ENCODE assay signal across 10 mouse cellular contexts in the genomic region with DNA sequence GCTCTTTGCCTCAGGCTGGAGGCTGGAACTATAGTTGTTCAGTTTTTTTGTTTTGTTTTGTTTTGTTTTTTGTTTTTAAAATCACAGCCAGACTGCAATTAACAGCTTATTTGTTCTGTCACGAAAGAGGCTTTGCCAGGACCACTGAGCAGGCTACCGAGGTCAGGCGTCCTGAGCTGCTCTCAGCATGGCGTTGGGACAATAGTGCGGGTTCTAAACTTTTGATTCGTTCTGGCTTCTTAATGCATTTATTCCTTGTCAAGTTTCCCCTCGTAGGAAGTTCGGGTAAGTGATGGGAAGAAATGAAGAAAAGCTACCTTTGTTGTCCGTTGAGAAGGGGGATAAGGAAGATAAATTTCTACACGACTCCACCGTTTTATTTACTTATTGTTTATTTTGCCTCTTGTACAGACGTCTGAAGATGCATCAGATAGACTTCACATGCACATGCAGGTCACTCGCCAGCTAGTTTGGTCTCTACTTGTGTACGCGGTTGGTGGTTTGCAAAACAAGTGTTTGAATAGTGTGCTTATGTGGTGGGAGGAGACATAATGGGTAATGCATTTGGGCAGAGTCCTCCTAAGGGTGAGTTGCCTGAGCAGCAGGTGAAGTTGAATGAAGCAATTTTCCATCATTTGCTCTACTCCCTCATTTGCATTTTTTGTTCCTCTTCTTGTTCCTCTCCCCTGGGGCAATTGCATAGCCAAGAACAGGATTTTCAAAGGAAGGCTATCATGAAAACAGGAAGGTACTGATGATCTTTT. TPM values are rescaled to one million over a fixed set of nuclear protein-coding genes. Genes with fewer than 3 reads are reported as not detected.
DNase-seq lines count a peak whose midpoint lies in the region; ATAC-seq and TF ChIP-seq lines count a peak whose summit lies in the region.
"Had no signal": no experiment of that assay in that cellular context is flagged by ENCODE, and none has a peak within 500 bp of the region (broad histone marks: within the 10 kb centered on the region; RNA-seq: fewer than 3 reads in every experiment).

No protein-coding gene starts in this region.

- DNase-seq in kidney, adult 2 months = peak; percentile 11
- no peak for DNase-seq in kidney, postnatal 10 days
- peak; percentile 55 for DNase-seq in cerebellum, adult 9-10 months
- peak; percentile 39 for DNase-seq in forebrain, postnatal 0 days
- peak; percentile 71 for DNase-seq in midbrain, embryonic 14.5 days
- DNase-seq in ovary, postnatal 10 days (ENCODE audit: low spot score) = no peak
- no peak for DNase-seq in lung, postnatal 4 days
- DNase-seq in adrenal gland, adult 2 months = no peak

- no peaks in the 10 kb centered on the region for H3K9me3 ChIP-seq in forebrain, postnatal 0 days (ENCODE audit: low read length)
- no peaks in the 10 kb centered on the region for H3K9me3 ChIP-seq in midbrain, embryonic 14.5 days (ENCODE audit: control insufficient read depth, low read length)

- no peak for TF ChIP-seq POLR2A in kidney, adult 2 months (IDR thresholded peaks at IDR 0.05; ENCODE audit: low read depth, low read length)

- H3K9ac ChIP-seq in forebrain, postnatal 0 days = peak overlapping the region; percentile 77
- H3K9ac ChIP-seq in midbrain, embryonic 14.5 days (replicated peaks; ENCODE audit: low read length) = peak overlapping the region; percentile 74

- 4% methylated on average over 15 of the region's 15 CpGs for WGBS in kidney, adult 2 months
- 2% methylated on average over 15 of the region's 15 CpGs for WGBS in forebrain, postnatal 0 days
- WGBS in midbrain, embryonic 14.5 days = under 1% methylated on average over 15 of the region's 15 CpGs

- H3K4me1 ChIP-seq in kidney, adult 2 months (ENCODE audit: control insufficient read depth, insufficient read depth, low read length) = no peaks in the 10 kb centered on the region
- H3K4me1 ChIP-seq in forebrain, postnatal 0 days (ENCODE audit: insufficient read depth) = peaks cover 9% of the 10 kb centered on the region; the same call in 1 of the 2 replicates
- H3K4me1 ChIP-seq in midbrain, embryonic 14.5 days (ENCODE audit: control insufficient read depth, insufficient read depth, low read length) = peaks cover 18% of the 10 kb centered on the region

- H3K36me3 ChIP-seq in kidney, adult 2 months (ENCODE audit: control insufficient read depth, insufficient read depth, low read length) = no peaks in the 10 kb centered on the region
- H3K36me3 ChIP-seq in forebrain, postnatal 0 days (ENCODE audit: insufficient read depth) = no peaks in the 10 kb centered on the region
- no peaks in the 10 kb centered on the region for H3K36me3 ChIP-seq in midbrain, embryonic 14.5 days (ENCODE audit: control insufficient read depth, insufficient read depth, low read length)

- H3K4me2 ChIP-seq in forebrain, postnatal 0 days (ENCODE audit: low read depth) = peak overlapping the region; percentile 63
- peak overlapping the region; percentile 68 for H3K4me2 ChIP-seq in midbrain, embryonic 14.5 days (ENCODE audit: low read length)

- no peak for TF ChIP-seq CTCF in kidney, adult 2 months (conservative IDR thresholded peaks at IDR 0.05; ENCODE audit: insufficient read depth, insufficient read length, low read depth, low read length)
- TF ChIP-seq CTCF in forebrain, postnatal 0 days (IDR thresholded peaks at IDR 0.05; ENCODE audit: low read depth) = no peak

- no peak overlapping the region for H3K27ac ChIP-seq in kidney, adult 2 months (ENCODE audit: insufficient read depth, low read depth, low read length)
- peak overlapping the region; percentile 90 for H3K27ac ChIP-seq in forebrain, postnatal 0 days (ENCODE audit: low read depth, low read length)
- H3K27ac ChIP-seq in midbrain, embryonic 14.5 days (replicated peaks; ENCODE audit: low read depth, low read length) = peak overlapping the region; percentile 96

- H3K27me3 ChIP-seq in kidney, adult 2 months (replicated peaks; ENCODE audit: control insufficient read depth, insufficient read depth, low read length) = no peaks in the 10 kb centered on the region; the same call in 1 of the 2 replicates
- H3K27me3 ChIP-seq in forebrain, postnatal 0 days (ENCODE audit: insufficient read depth, low read length) = no peaks in the 10 kb centered on the region
- no peaks in the 10 kb centered on the region for H3K27me3 ChIP-seq in midbrain, embryonic 14.5 days (ENCODE audit: control insufficient read depth, insufficient read depth, low read length)

- ATAC-seq in forebrain, postnatal 0 days = no peak
- ATAC-seq in midbrain, embryonic 14.5 days (ENCODE audit: low FRiP score, low TSS enrichment) = peak; percentile 9; the same call in 1 of the 2 replicates
- ATAC-seq: Patski had no signal

- H3K4me3 ChIP-seq in kidney, adult 2 months (ENCODE audit: insufficient read depth, low read depth, low read length) = no peak overlapping the region
- peak overlapping the region; percentile 74 for H3K4me3 ChIP-seq in forebrain, postnatal 0 days (ENCODE audit: low read depth, low read length)
- H3K4me3 ChIP-seq in midbrain, embryonic 14.5 days (replicated peaks; ENCODE audit: low read depth, low read length) = peak overlapping the region; percentile 59

RNA-seq across cellular contexts. Expression of a gene that starts 1.4 kb away (rescaled TPM):
- polyA plus RNA-seq in kidney, adult 2 months (2012; rRNA removed) = 0.03 and 0.14 TPM in 2 replicates
- 99.3 and 106 TPM in 2 replicates for total RNA-seq in forebrain, postnatal 0 days (2014; rRNA removed)
- 52.2 and 59.3 TPM in 2 replicates for polyA plus RNA-seq in forebrain, postnatal 0 days (2015; fragmentation: Nextera tagmentation; extraction: Ambion mirVana)
- 55.0 and 67.6 TPM in 2 replicates for polyA plus RNA-seq in midbrain, embryonic 14.5 days (2014; fragmentation: Nextera tagmentation; extraction: Ambion mirVana)
- 1 to 10 TPM; 1.0 to 1.2 TPM for total RNA-seq in adrenal gland, adult 2 months (2021)
- polyA plus RNA-seq in adrenal gland, adult 2 months (2012; rRNA removed) = 0.11 and 0.24 TPM in 2 replicates
- total RNA-seq: heart, adult 8-10 months had no signal
- polyA plus RNA-seq: Patski had no signal

Comparison
In these comparisons a context has a peak if more than half of its experiments do, and no peak if none do; other contexts are left out.
1. DNase-seq: peak in kidney, adult 2 months (single experiment), cerebellum, adult 9-10 months (single experiment), forebrain, postnatal 0 days (single experiment) and midbrain, embryonic 14.5 days (single experiment); none in kidney, postnatal 10 days (single experiment), ovary, postnatal 10 days (single experiment), lung, postnatal 4 days (0 of 2) and adrenal gland, adult 2 months (single experiment).
2. RNA of a gene that starts 1.4 kb away (polyA plus RNA-seq): 55.0 to 67.6 TPM in midbrain, embryonic 14.5 days and 52.2 to 59.3 TPM in forebrain, postnatal 0 days; 0.11 to 0.24 TPM in adrenal gland, adult 2 months and 0.03 to 0.14 TPM in kidney, adult 2 months; every median in the first group is over 10 times any median in the second.